In genomic region chr2:138838846-138839245, GRCm38 (mm10) we compare ENCODE assay signal across 18 mouse cellular contexts.
"Had no signal": no experiment of that assay in that cellular context is flagged by ENCODE, and none has a peak within 500 bp of the region (broad histone marks: within the 10 kb centered on the region; RNA-seq: fewer than 3 reads in every experiment).

No protein-coding gene starts in this region.

- ATAC-seq: liver, postnatal 0 days; lung, postnatal 0 days; midbrain, embryonic 13.5 days; midbrain, embryonic 15.5 days had no signal

- H3K27ac ChIP-seq: lung, embryonic 15.5 days; macrophage; midbrain, embryonic 13.5 days; midbrain, embryonic 15.5 days; neural tube, embryonic 12.5 days; stomach, embryonic 15.5 days; stomach, postnatal 0 days had no signal

- H3K9ac ChIP-seq: liver, postnatal 0 days; lung, embryonic 15.5 days; midbrain, embryonic 13.5 days; midbrain, embryonic 15.5 days; neural tube, embryonic 12.5 days; stomach, embryonic 15.5 days had no signal

- H3K9me3 ChIP-seq: lung, embryonic 15.5 days; midbrain, embryonic 13.5 days; midbrain, embryonic 15.5 days; neural tube, embryonic 12.5 days; stomach, embryonic 15.5 days had no signal

- H3K27me3 ChIP-seq: lung, embryonic 15.5 days; megakaryocyte, embryonic 14.5 days; midbrain, embryonic 13.5 days; midbrain, embryonic 15.5 days; neural tube, embryonic 12.5 days; stomach, embryonic 15.5 days had no signal

- H3K4me2 ChIP-seq: lung, embryonic 15.5 days; midbrain, embryonic 11.5 days; midbrain, embryonic 13.5 days; midbrain, embryonic 15.5 days; neural tube, embryonic 12.5 days; stomach, embryonic 15.5 days had no signal

- H3K4me1 ChIP-seq: lung, embryonic 15.5 days; megakaryocyte, embryonic 14.5 days; midbrain, embryonic 13.5 days; midbrain, embryonic 15.5 days; neural tube, embryonic 12.5 days; stomach, embryonic 15.5 days had no signal

- H3K4me3 ChIP-seq: lung, embryonic 15.5 days; megakaryocyte, embryonic 14.5 days; midbrain, embryonic 13.5 days; midbrain, embryonic 15.5 days; neural tube, embryonic 12.5 days; stomach, embryonic 15.5 days had no signal

- H3K36me3 ChIP-seq: lung, embryonic 15.5 days; midbrain, embryonic 13.5 days; midbrain, embryonic 15.5 days; neural tube, embryonic 12.5 days; stomach, embryonic 15.5 days had no signal

- DNase-seq: liver, postnatal 0 days; lung, adult 2 months; lung, postnatal 14 days; lung, postnatal 36 days; right cerebral cortex, postnatal 14 days; thymus, adult 2 months; thymus, postnatal 25 days; thymus, postnatal 4 days had no signal
